Mouse (Mus musculus): ENCODE data around the gene Emilin2. TPM values are rescaled to one million over a fixed set of nuclear protein-coding genes. Genes with fewer than 3 reads are reported as not detected.
"Not testable (repeated sequence)": the region's sequence is repeated elsewhere in the genome, so short reads cannot be mapped to it uniquely, and the experiment has no call there.

Emilin2 gene
- 2.8 and 4.0 TPM in 2 replicates for polyA plus RNA-seq (2015; fragmentation: Nextera tagmentation; extraction: Ambion mirVana)

DNA sequence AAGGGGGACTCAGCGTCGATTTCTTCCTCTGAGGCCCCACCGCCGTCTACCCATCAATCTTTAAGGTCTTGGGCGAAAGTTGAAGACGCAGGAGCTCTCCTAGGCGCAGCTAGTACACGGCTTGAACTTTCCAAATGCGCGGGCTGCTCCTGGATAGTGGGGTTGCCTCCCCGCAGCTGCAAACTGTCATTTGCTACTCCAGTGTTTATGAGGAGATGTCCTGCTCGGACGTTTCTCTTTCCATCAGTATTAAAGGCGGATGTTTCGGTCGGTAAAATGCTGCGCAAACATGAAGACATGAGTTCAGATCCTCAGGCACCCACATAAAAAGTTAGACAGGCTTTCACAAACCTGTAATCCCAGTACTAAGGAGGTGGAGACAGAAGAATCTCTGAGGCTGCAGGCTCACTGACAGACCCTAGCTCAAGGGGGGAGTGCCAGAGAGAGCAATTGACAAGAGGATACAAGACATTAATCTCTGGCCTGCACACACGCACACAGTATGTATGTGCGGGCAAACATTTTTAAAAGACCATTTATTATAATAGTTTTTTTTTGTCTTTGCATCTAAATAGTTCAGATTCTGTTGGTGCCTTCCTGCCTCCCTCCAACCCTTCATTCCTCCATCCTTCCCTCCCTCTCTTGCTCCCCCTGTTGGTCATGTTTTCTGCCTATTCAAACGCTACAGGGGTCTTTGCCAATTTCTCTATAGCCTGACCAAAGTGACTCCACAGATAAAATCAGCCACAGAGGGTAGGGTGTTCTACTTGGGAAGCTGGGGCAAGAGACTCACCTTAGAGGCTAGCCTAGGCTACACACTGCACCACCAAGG lies at the start of gene Emilin2:
Gene Emilin2, minus strand, starts transcription at position 639 of the 832 bp plus-strand sequence.
- peak within 1 kb of the TSS; percentile 100 for H3K4me2 ChIP-seq
- peaks cover 28% of the 10 kb centered on the region for H3K4me1 ChIP-seq
- H3K4me3 ChIP-seq (replicated peaks), result peak within 1 kb of the TSS; percentile 62
- peaks cover 31% of the 10 kb centered on the region for H3K27me3 ChIP-seq (replicated peaks)
- ATAC-seq (ENCODE audit: low FRiP score), result 0 out of 2 replicates have a peak, but pooled peaks have one; percentile 22
- no peak within 1 kb of the TSS for H3K27ac ChIP-seq (replicated peaks)
- no peaks in the 10 kb centered on the region for H3K36me3 ChIP-seq
- H3K9me3 ChIP-seq (replicated peaks), result no peaks in the 10 kb centered on the region
- H3K9ac ChIP-seq (replicated peaks), result peak within 1 kb of the TSS; percentile 67
- 8% methylated on average over 20 of the region's 20 CpGs for WGBS

DNA sequence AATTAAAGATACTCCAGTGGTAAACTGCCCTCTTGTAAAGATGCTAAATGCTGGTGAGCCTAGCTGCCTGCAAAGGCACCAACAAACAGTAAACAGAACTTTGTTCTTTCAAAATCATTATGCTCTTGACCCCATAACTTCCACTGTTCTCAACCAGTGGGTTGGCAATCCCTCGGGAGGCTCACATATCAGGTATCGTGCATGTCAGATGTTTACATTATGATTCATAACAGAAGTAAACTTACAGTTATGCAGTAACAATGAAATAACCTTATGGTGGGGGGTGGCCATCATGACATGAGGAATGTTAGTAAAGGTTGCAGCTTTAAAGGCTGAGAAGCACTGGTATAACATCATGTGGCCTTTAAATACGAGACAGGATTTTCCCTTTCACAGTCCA lies 43.7 kb upstream of the Emilin2 start:
- Histone ChIP-seq H3K36me3 (peaks cover 35% of the 10 kb centered on the region), H3K4me3 (replicated peaks) (no peak overlapping the region), H3K27ac (replicated peaks) (no peak overlapping the region), H3K27me3 (replicated peaks) (no peaks in the 10 kb centered on the region), H3K9me3 (replicated peaks) (no peaks in the 10 kb centered on the region), H3K4me1 (no peaks in the 10 kb centered on the region), H3K9ac (replicated peaks) (no peak overlapping the region), H3K4me2 (no peak overlapping the region)
- ATAC-seq (ENCODE audit: low FRiP score), result no peak
- 86% methylated on average over 3 of the region's 3 CpGs for WGBS

DNA sequence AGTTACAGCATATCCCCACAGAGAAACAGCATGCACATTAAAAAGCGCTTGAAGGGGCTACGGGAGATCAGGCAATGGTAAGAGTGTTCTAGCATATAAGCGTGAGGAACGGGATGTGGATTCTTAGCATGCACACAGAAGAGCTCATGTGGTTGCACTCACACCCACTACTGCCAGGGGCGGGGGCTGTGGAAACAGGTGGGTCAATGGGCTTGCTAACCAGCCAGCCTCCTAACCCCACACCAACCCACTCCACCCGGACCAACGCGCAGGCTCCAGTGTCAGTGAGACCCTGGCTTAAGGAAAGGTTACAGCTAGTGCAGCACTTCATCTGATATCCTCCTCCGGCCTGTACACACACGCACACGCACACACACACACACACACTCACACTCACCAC lies 42.4 kb upstream of the Emilin2 start:
- H3K9ac ChIP-seq (replicated peaks), result no peak overlapping the region
- H3K4me2 ChIP-seq, result no peak overlapping the region
- no peak for ATAC-seq (ENCODE audit: low FRiP score)
- no peaks in the 10 kb centered on the region for H3K9me3 ChIP-seq (replicated peaks)
- H3K4me1 ChIP-seq, result no peaks in the 10 kb centered on the region
- WGBS, result 92% methylated on average over 11 of the region's 11 CpGs
- no peak overlapping the region for H3K27ac ChIP-seq (replicated peaks)
- no peaks in the 10 kb centered on the region for H3K27me3 ChIP-seq (replicated peaks)
- H3K36me3 ChIP-seq, result peaks cover 29% of the 10 kb centered on the region
- no peak overlapping the region for H3K4me3 ChIP-seq (replicated peaks)

DNA sequence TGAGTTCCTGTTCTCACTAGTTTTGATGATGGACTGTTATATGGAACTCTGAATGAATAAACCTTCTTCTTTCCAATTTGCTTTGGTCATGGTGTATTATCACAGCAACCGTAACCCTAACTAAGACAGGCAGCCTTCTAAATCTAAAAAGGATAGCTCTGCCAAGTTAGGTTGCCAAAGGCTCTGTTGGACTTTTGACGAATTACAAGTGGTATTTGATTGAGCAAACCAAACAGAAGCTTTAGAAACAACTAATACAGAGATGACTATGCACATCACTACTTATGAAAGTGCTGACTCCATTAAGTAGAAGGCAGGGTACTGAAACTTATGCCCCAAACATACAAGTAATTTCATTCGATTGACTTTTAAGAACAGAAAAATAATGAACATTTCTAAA lies 36.4 kb upstream of the Emilin2 start:
- Histone ChIP-seq H3K27me3 (replicated peaks) (no peaks in the 10 kb centered on the region), H3K4me2 (no peak overlapping the region), H3K4me3 (replicated peaks) (no peak overlapping the region), H3K27ac (replicated peaks) (no peak overlapping the region), H3K36me3 (peaks cover 40% of the 10 kb centered on the region), H3K9me3 (replicated peaks) (no peaks in the 10 kb centered on the region), H3K9ac (replicated peaks) (no peak overlapping the region), H3K4me1 (no peaks in the 10 kb centered on the region)
- no peak for ATAC-seq (ENCODE audit: low FRiP score)
- WGBS, result 81% methylated on average over 3 of the region's 3 CpGs

DNA sequence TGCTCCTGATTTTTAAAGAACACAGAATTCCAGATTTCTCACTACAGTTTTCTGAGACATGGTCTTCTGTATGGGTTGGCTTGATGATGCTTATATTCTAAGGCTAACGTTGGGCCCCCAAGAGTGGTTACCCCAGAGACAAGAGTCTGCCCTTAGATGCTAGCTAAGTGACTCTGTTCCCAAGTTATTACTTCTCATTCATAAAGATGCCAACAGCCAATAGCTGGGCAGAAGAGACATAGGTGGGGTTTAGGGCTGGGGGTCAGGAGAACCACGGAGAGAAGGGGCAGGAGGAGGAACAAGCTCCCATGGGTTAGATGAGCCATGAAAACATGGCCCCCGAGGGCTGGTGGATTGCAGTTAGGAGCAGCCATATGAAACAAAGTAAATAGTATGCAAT lies 30.2 kb upstream of the Emilin2 start:
- Histone ChIP-seq H3K4me2 (no peak overlapping the region), H3K4me3 (replicated peaks) (no peak overlapping the region), H3K9ac (replicated peaks) (no peak overlapping the region), H3K9me3 (replicated peaks) (no peaks in the 10 kb centered on the region), H3K27me3 (replicated peaks) (no peaks in the 10 kb centered on the region), H3K4me1 (no peaks in the 10 kb centered on the region), H3K36me3 (peaks cover 11% of the 10 kb centered on the region; the same call in 1 of the 2 replicates), H3K27ac (replicated peaks) (no peak overlapping the region)
- no peak for ATAC-seq (ENCODE audit: low FRiP score)
- WGBS, result 82% methylated on average over 3 of the region's 3 CpGs

DNA sequence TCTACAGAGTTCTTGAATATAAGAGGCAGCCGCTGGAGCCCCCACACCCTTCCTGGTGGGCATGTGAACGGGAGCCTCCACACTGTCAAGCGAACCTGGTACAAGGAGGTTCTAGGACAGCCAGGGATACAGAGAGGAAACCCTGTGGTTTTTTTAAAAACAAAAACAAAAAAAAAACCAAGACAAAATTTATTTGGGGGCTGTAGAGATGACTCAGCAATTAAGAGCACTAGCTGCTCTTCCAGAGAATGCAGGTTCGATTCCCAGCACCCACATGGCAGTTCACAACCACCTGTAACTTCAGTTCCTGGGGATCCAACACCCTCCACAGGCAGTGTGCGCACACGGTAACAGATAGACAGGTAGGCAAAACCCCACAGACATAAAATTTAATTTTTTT lies 26.8 kb upstream of the Emilin2 start:
- Histone ChIP-seq H3K36me3 (peaks cover 4% of the 10 kb centered on the region; the same call in 1 of the 2 replicates), H3K4me1 (no peaks in the 10 kb centered on the region), H3K27me3 (replicated peaks) (no peaks in the 10 kb centered on the region), H3K9ac (replicated peaks) (no peak overlapping the region), H3K9me3 (replicated peaks) (no peaks in the 10 kb centered on the region; the same call in 1 of the 2 replicates), H3K4me3 (replicated peaks) (no peak overlapping the region), H3K4me2 (no peak overlapping the region), H3K27ac (replicated peaks) (no peak overlapping the region)
- 98% methylated on average over 6 of the region's 6 CpGs for WGBS
- ATAC-seq (ENCODE audit: low FRiP score), result no peak

DNA sequence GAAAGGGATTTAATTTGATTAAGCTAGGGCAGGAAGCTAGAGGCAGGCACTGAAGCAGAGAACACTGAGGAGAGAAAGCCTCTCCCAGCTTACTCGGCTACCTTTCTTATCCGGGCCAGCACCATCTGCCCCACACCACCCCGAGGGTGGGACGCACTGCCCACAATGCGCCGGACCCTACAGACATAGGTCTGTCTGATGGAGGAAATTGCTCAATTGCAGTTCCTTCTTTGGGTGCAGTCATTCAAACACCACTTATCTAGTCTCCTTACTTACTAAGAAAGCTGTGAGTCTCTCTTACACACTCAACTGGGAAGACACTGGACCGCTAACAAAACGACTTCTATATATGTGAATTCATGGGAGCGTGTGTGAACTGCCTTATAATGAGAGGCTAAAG lies 25.8 kb upstream of the Emilin2 start:
- Histone ChIP-seq H3K4me1 (no peaks in the 10 kb centered on the region), H3K27me3 (replicated peaks) (no peaks in the 10 kb centered on the region), H3K4me2 (no peak overlapping the region), H3K4me3 (replicated peaks) (no peak overlapping the region), H3K9ac (replicated peaks) (no peak overlapping the region), H3K9me3 (replicated peaks) (no peaks in the 10 kb centered on the region; the same call in 1 of the 2 replicates), H3K36me3 (no peaks in the 10 kb centered on the region), H3K27ac (replicated peaks) (no peak overlapping the region)
- WGBS, result 93% methylated on average over 9 of the region's 9 CpGs
- no peak for ATAC-seq (ENCODE audit: low FRiP score)

DNA sequence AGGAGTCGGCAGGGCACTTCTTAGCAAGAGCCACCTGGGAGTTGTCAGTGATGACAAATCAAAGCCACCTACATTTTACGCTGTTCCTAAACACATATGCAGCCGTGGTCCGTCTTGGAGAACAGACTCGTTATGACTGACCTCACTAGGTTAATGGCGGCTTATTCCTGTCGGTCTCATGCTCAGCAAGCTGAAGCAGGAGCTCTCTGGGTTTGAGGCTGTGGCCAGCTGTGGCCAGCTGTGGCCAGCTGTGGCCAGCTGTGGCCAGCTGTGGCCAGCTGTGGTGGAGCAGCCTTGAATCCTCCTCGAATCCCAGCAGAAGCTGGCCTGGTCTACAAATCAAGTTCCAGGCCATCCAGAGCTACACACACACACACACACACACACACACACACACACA lies 24.6 kb upstream of the Emilin2 start:
- Histone ChIP-seq H3K4me3 (replicated peaks) (no peak overlapping the region), H3K27me3 (replicated peaks) (no peaks in the 10 kb centered on the region), H3K4me2 (no peak overlapping the region), H3K9ac (replicated peaks) (no peak overlapping the region), H3K36me3 (no peaks in the 10 kb centered on the region), H3K4me1 (no peaks in the 10 kb centered on the region), H3K9me3 (replicated peaks) (no peaks in the 10 kb centered on the region; the same call in 1 of the 2 replicates), H3K27ac (replicated peaks) (no peak overlapping the region)
- 81% methylated on average over 8 of the region's 8 CpGs for WGBS
- no peak for ATAC-seq (ENCODE audit: low FRiP score)

DNA sequence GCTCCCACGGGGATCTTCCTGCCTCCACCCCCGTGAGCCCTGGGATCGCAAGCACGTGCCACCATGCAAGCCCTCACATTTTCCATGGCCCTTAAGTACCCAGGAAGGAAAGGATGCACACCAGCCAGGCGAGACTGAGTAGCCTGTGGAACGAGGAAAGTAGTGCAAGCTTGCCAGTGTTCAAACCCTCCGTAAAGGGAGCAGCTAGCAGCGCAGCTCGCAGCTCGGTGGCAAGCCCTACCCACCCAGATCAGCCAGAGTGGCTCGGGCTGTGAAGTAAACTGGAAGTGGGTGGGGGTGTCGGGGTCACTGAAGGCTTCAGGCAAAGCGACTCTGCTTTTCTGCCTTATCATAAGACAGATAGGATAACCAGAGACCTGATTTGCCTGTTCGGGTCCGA lies 20.5 kb upstream of the Emilin2 start:
- H3K4me3 ChIP-seq (replicated peaks), result no peak overlapping the region
- WGBS, result 77% methylated on average over 15 of the region's 15 CpGs
- H3K4me1 ChIP-seq, result no peaks in the 10 kb centered on the region
- H3K9me3 ChIP-seq (replicated peaks), result no peaks in the 10 kb centered on the region; the same call in 1 of the 2 replicates
- ATAC-seq (ENCODE audit: low FRiP score), result no peak
- H3K9ac ChIP-seq (replicated peaks), result no peak overlapping the region
- H3K36me3 ChIP-seq, result no peaks in the 10 kb centered on the region
- H3K4me2 ChIP-seq, result no peak overlapping the region
- no peaks in the 10 kb centered on the region for H3K27me3 ChIP-seq (replicated peaks)
- no peak overlapping the region for H3K27ac ChIP-seq (replicated peaks)

DNA sequence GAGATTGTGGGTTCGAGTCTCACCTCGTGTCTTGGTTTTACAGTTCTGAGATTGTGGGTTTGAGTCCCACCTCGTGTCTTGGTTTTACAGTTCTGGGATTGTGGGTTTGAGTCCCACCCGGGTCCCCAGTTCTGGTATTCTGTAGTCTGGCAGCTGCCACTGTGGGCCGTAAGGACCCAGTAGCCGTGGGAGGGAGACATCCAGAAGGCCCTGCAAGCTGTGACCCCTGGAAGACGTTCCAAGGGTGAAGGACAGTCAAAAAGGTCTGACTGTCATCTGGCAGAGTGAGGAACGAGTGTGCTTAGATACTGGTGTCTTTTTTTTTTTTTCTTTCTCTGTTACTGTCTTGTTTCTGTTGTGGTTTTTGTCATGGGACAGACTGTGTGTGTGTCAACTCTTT lies 9.0 kb upstream of the Emilin2 start:
- WGBS, result 87% methylated on average over 8 of the region's 8 CpGs
- H3K4me3 ChIP-seq (replicated peaks); H3K9ac ChIP-seq (replicated peaks); H3K27me3 ChIP-seq (replicated peaks); H3K36me3 ChIP-seq; H3K27ac ChIP-seq (replicated peaks); H3K4me2 ChIP-seq; H3K9me3 ChIP-seq (replicated peaks); H3K4me1 ChIP-seq; ATAC-seq (ENCODE audit: low FRiP score): not testable (repeated sequence)

DNA sequence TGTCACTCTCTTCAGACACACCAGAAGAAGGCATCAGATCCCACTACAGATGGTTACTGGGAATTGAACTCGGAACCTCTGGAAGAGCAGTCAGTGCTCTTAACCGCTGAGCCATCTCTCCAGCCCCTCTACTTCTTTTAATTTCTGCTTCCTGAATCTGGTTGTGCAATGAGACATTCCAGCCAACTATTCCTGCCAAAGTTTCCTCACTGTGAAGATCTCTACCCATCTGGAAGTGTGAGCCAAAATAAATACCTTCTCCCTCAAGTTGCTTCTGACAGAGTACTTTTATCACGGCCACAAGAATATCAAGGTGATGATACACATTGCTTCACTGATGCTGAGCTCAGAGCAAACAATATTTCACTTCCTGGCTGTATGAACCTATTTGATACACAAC lies 7.6 kb upstream of the Emilin2 start:
- no peak for ATAC-seq (ENCODE audit: low FRiP score)
- H3K27ac ChIP-seq (replicated peaks), result no peak overlapping the region

DNA sequence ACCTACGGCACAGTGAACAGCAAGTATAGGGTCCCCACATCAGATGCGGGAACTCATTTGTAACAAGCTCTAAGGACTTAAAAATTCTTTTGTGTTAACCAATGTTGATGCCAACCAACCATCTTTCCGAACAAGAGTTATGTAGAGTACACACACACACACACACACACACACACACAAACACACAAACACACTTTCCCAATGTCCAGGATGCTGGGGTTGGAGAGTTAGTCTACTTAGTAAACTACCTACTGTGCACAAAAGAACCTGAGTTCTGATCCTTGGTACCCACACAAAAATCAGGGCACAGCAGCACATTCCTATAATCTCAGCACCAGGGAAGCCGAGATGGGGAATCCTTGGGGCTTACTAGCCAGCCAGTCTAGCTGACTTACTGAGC lies 5.8 kb upstream of the Emilin2 start:
- Histone ChIP-seq H3K4me3 (replicated peaks) (no peak overlapping the region), H3K9me3 (replicated peaks) (no peaks in the 10 kb centered on the region), H3K9ac (replicated peaks) (no peak overlapping the region), H3K36me3 (no peaks in the 10 kb centered on the region), H3K27ac (replicated peaks) (no peak overlapping the region), H3K27me3 (replicated peaks) (peaks cover 2% of the 10 kb centered on the region; the same call in 1 of the 2 replicates), H3K4me1 (no peaks in the 10 kb centered on the region), H3K4me2 (no peak overlapping the region)
- ATAC-seq (ENCODE audit: low FRiP score), result no peak
- 89% methylated on average over 4 of the region's 4 CpGs for WGBS

More for the DNA sequence above, 7.6 kb upstream of the Emilin2 start:
- H3K36me3 ChIP-seq, result no peaks in the 10 kb centered on the region
- no peak overlapping the region for H3K9ac ChIP-seq (replicated peaks)
- WGBS, result 98% methylated on average over 3 of the region's 3 CpGs
- no peaks in the 10 kb centered on the region for H3K4me1 ChIP-seq
- H3K4me3 ChIP-seq (replicated peaks), result no peak overlapping the region
- H3K4me2 ChIP-seq, result no peak overlapping the region
- no peaks in the 10 kb centered on the region for H3K9me3 ChIP-seq (replicated peaks)
- H3K27me3 ChIP-seq (replicated peaks), result no peaks in the 10 kb centered on the region
